Comparison of ENCODE assay signal across 9 mouse cellular contexts in genomic region chr11:98400816-98401215, GRCm38 (mm10). TPM values are rescaled to one million over a fixed set of nuclear protein-coding genes. Genes with fewer than 3 reads are reported as not detected.
DNase-seq lines count a peak whose midpoint lies in the region; ATAC-seq and TF ChIP-seq lines count a peak whose summit lies in the region.
"Had no signal": no experiment of that assay in that cellular context is flagged by ENCODE, and none has a peak within 500 bp of the region (broad histone marks: within the 10 kb centered on the region; RNA-seq: fewer than 3 reads in every experiment).

No protein-coding gene starts in this region.

- peaks cover 20% of the 10 kb centered on the region for H3K4me1 ChIP-seq in heart, embryonic 13.5 days
- 0 out of 2 replicates have a peak, but pooled peaks cover 3% of the 10 kb centered on the region for H3K4me1 ChIP-seq in forebrain, embryonic 11.5 days (replicated peaks; ENCODE audit: control insufficient read depth, insufficient read depth, low read length)
- H3K4me1 ChIP-seq in kidney, embryonic 16.5 days (ENCODE audit: insufficient read depth, low read length), result peaks cover 13% of the 10 kb centered on the region; the same call in 1 of the 2 replicates

- H3K4me2 ChIP-seq in heart, embryonic 13.5 days, result peak overlapping the region; percentile 89
- H3K4me2 ChIP-seq in forebrain, embryonic 11.5 days (ENCODE audit: low read depth, low read length, severe bottlenecking), result peak overlapping the region; percentile 69
- H3K4me2 ChIP-seq in kidney, embryonic 16.5 days (replicated peaks; ENCODE audit: low read depth, low read length), result peak overlapping the region; percentile 82
- H3K4me2 ChIP-seq in myocyte (ENCODE audit: low read depth), result peak overlapping the region; percentile 94

- ATAC-seq in heart, embryonic 13.5 days (ENCODE audit: extremely low read depth, insufficient number of reproducible peaks, low FRiP score, low TSS enrichment), result no peak
- 0 out of 2 replicates have a peak, but pooled peaks have one; percentile 13 for ATAC-seq in forebrain, embryonic 11.5 days (replicated peaks; ENCODE audit: low FRiP score)
- peak; percentile 79; the same call in 1 of the 2 replicates for ATAC-seq in kidney, embryonic 16.5 days (ENCODE audit: low FRiP score, low TSS enrichment)
- no peak for ATAC-seq in monocyte, adult 5-6 weeks (replicated peaks; ENCODE audit: insufficient number of reproducible peaks, low FRiP score, low TSS enrichment, poor library complexity, severe bottlenecking)
- ATAC-seq in megakaryocyte-erythroid progenitor cell, adult 5-6 weeks (replicated peaks; ENCODE audit: low FRiP score, low TSS enrichment, poor library complexity, severe bottlenecking), result no peak

- H3ac ChIP-seq in myocyte (ENCODE audit: control insufficient read depth, insufficient read length), result no peak overlapping the region

- no peak for DNase-seq in heart, postnatal 36 days
- no peak for DNase-seq in forebrain, embryonic 11.5 days (ENCODE audit: low spot score)
- no peak for DNase-seq in left cerebral cortex, postnatal 25 days (ENCODE audit: low spot score in 2 of 2)

- peaks cover 3% of the 10 kb centered on the region; the same call in 1 of the 2 replicates for H3K27me3 ChIP-seq in heart, embryonic 13.5 days (replicated peaks)
- no peaks in the 10 kb centered on the region for H3K27me3 ChIP-seq in forebrain, embryonic 11.5 days (ENCODE audit: control insufficient read depth, insufficient read depth, low read length)
- H3K27me3 ChIP-seq in kidney, embryonic 16.5 days (ENCODE audit: insufficient read depth, low read length), result no peaks in the 10 kb centered on the region
- no peaks in the 10 kb centered on the region for H3K27me3 ChIP-seq in myocyte (ENCODE audit: control insufficient read depth, insufficient read depth, insufficient read length)

- no peak for TF ChIP-seq POLR2A in myocyte (IDR thresholded peaks at IDR 0.05; ENCODE audit: insufficient read length, low read depth)

- H3K36me3 ChIP-seq in heart, embryonic 13.5 days, result peaks cover 18% of the 10 kb centered on the region
- no peaks in the 10 kb centered on the region for H3K36me3 ChIP-seq in forebrain, embryonic 11.5 days (ENCODE audit: control insufficient read depth, insufficient read depth, low read length)
- no peaks in the 10 kb centered on the region for H3K36me3 ChIP-seq in kidney, embryonic 16.5 days (ENCODE audit: insufficient read depth, low read length)
- H3K36me3 ChIP-seq in myocyte (ENCODE audit: control insufficient read depth, insufficient read depth), result no peaks in the 10 kb centered on the region

- peak overlapping the region; percentile 67 for H3K4me3 ChIP-seq in heart, embryonic 13.5 days
- peak overlapping the region; percentile 69 for H3K4me3 ChIP-seq in forebrain, embryonic 11.5 days (ENCODE audit: low read depth, low read length)
- H3K4me3 ChIP-seq in kidney, embryonic 16.5 days (ENCODE audit: low read length), result peak overlapping the region; percentile 71
- H3K4me3 ChIP-seq in myocyte, result peak overlapping the region; percentile 26

- H3K79me2 ChIP-seq in myocyte (ENCODE audit: control insufficient read depth, insufficient read depth), result no peaks in the 10 kb centered on the region

- peak overlapping the region; percentile 83 for H3K9ac ChIP-seq in heart, embryonic 13.5 days
- peak overlapping the region; percentile 87 for H3K9ac ChIP-seq in forebrain, embryonic 11.5 days (ENCODE audit: low read length)
- peak overlapping the region; percentile 83 for H3K9ac ChIP-seq in kidney, embryonic 16.5 days (replicated peaks; ENCODE audit: low read length)

- no peaks in the 10 kb centered on the region for H3K9me3 ChIP-seq in heart, embryonic 13.5 days
- H3K9me3 ChIP-seq in forebrain, embryonic 11.5 days (ENCODE audit: control insufficient read depth, low read length), result no peaks in the 10 kb centered on the region
- no peaks in the 10 kb centered on the region for H3K9me3 ChIP-seq in kidney, embryonic 16.5 days (ENCODE audit: low read length)

- peak overlapping the region; percentile 93 for H3K27ac ChIP-seq in heart, embryonic 13.5 days (replicated peaks)
- H3K27ac ChIP-seq in forebrain, embryonic 11.5 days (ENCODE audit: low read depth, low read length), result peak overlapping the region; percentile 98; the same call in 1 of the 2 replicates
- H3K27ac ChIP-seq in kidney, embryonic 16.5 days (ENCODE audit: low read length), result peak overlapping the region; percentile 99

- WGBS in heart, embryonic 13.5 days, result 49% methylated on average over 3 of the region's 3 CpGs
- 59% methylated on average over 3 of the region's 3 CpGs for WGBS in forebrain, embryonic 11.5 days
- WGBS in kidney, embryonic 16.5 days, result 33% methylated on average over 3 of the region's 3 CpGs

- intact Hi-C loops in heart, postnatal 36 days (cut with DNase I), result loop anchor here (5.0 kb wide), 1 partner anchor 36 kb away; the partner anchor contains the start of gene Mien1
- intact Hi-C loops in left cerebral cortex, postnatal 25 days (cut with DNase I), result no loop called here

TF ChIP-seq in myocyte, 11 proteins besides CTCF, POLR2A, EP300 and RAD21 (continues in another document):
- TF ChIP-seq MAX (IDR thresholded peaks at IDR 0.05; ENCODE audit: low read depth), result no peak
- no peak for TF ChIP-seq USF1 (IDR thresholded peaks at IDR 0.05; ENCODE audit: low read depth)
- no peak for TF ChIP-seq SRF (IDR thresholded peaks at IDR 0.05; ENCODE audit: control insufficient read depth, insufficient read length, low read depth)
- TF ChIP-seq MYOD1 (IDR thresholded peaks at IDR 0.05; ENCODE audit: control insufficient read depth in 1 of 3, insufficient read length in 2 of 3, low read depth in 2 of 3), result no peak
- TF ChIP-seq E2F4 (IDR thresholded peaks at IDR 0.05; ENCODE audit: insufficient read depth), result no peak
- no peak for TF ChIP-seq POLR2AphosphoS2 (IDR thresholded peaks at IDR 0.05; ENCODE audit: insufficient read length, low read depth)
- no peak for TF ChIP-seq TCF12 (IDR thresholded peaks at IDR 0.05; ENCODE audit: insufficient read depth, poor library complexity, severe bottlenecking)
- TF ChIP-seq CEBPB (IDR thresholded peaks at IDR 0.05; ENCODE audit: insufficient read depth, poor library complexity, severe bottlenecking), result no peak

RNA-seq across cellular contexts. Expression of gene Pgap3, which starts 0.5 kb away (rescaled TPM):
- polyA plus RNA-seq in heart, embryonic 13.5 days (2015; fragmentation: Nextera tagmentation; extraction: Ambion mirVana), result 19.0 and 19.1 TPM in 2 replicates
- total RNA-seq in heart, postnatal 36 days (2021), result 1 to 10 TPM; 8.5 to 9.2 TPM
- 9.0 and 9.2 TPM in 2 replicates for polyA plus RNA-seq in forebrain, embryonic 11.5 days (2014; fragmentation: Nextera tagmentation; extraction: Ambion mirVana)
- polyA plus RNA-seq in kidney, embryonic 16.5 days (2015; fragmentation: Nextera tagmentation; extraction: Ambion mirVana), result 17.6 and 22.3 TPM in 2 replicates
- polyA plus RNA-seq in myocyte (2012; fragmentation: generic; extraction: Trizol), result 8.7 TPM
- total RNA-seq in left cerebral cortex, postnatal 25 days (2021), result 10 to 100 TPM; 10.1 to 11.3 TPM
- 2.3 to 6.1 TPM (median 4.6 TPM) in 3 replicates for total RNA-seq in monocyte, adult 5-6 weeks (2017)
- total RNA-seq in megakaryocyte-erythroid progenitor cell, adult 5-6 weeks (2014; fragmentation: Nextera tagmentation), result 6.4 and 10.6 TPM in 2 replicates
- 1.6 and 5.4 TPM in 2 replicates for total RNA-seq in megakaryocyte-erythroid progenitor cell, adult 5-6 weeks (2017)

RNA-seq across cellular contexts. Expression of gene Erbb2, which starts 11.5 kb away (rescaled TPM):
- 48.1 and 49.0 TPM in 2 replicates for polyA plus RNA-seq in heart, embryonic 13.5 days (2015; fragmentation: Nextera tagmentation; extraction: Ambion mirVana)
- 10 to 100 TPM in 1 of 2 experiments, 1 to 10 TPM in 1; 7.2 to 10.6 TPM for total RNA-seq in heart, postnatal 36 days (2021)
- polyA plus RNA-seq in forebrain, embryonic 11.5 days (2014; fragmentation: Nextera tagmentation; extraction: Ambion mirVana), result 19.7 and 23.2 TPM in 2 replicates
- 54.9 and 57.7 TPM in 2 replicates for polyA plus RNA-seq in kidney, embryonic 16.5 days (2015; fragmentation: Nextera tagmentation; extraction: Ambion mirVana)
- polyA plus RNA-seq in myocyte (2012; fragmentation: generic; extraction: Trizol), result 33.5 TPM
- total RNA-seq in left cerebral cortex, postnatal 25 days (2021), result 1 to 10 TPM; 1.8 to 2.4 TPM
- 0.57 TPM in 1 of 3 replicates, not detected in the others for total RNA-seq in monocyte, adult 5-6 weeks (2017)
- not detected in 2 replicates for total RNA-seq in megakaryocyte-erythroid progenitor cell, adult 5-6 weeks (2014; fragmentation: Nextera tagmentation)
- total RNA-seq in megakaryocyte-erythroid progenitor cell, adult 5-6 weeks (2017), result not detected in 2 replicates
- total RNA-seq: megakaryocyte progenitor cell, adult 5-6 weeks had no signal

RNA-seq across cellular contexts. Expression of gene Pnmt, which starts 14.6 kb away (rescaled TPM):
- 1.3 and 1.5 TPM in 2 replicates for polyA plus RNA-seq in heart, embryonic 13.5 days (2015; fragmentation: Nextera tagmentation; extraction: Ambion mirVana)
- 1 to 10 TPM in 1 of 2 experiments, under 1 TPM in 1; 0.76 to 1.6 TPM for total RNA-seq in heart, postnatal 36 days (2021)
- not detected in 2 replicates for polyA plus RNA-seq in forebrain, embryonic 11.5 days (2014; fragmentation: Nextera tagmentation; extraction: Ambion mirVana)
- polyA plus RNA-seq in kidney, embryonic 16.5 days (2015; fragmentation: Nextera tagmentation; extraction: Ambion mirVana), result 2.5 and 2.8 TPM in 2 replicates
- polyA plus RNA-seq in myocyte (2012; fragmentation: generic; extraction: Trizol), result 2.2 TPM
- total RNA-seq in left cerebral cortex, postnatal 25 days (2021), result under 1 TPM; 0.39 to 0.73 TPM
- total RNA-seq in monocyte, adult 5-6 weeks (2017), result not detected in 3 replicates
- not detected in 2 replicates for total RNA-seq in megakaryocyte-erythroid progenitor cell, adult 5-6 weeks (2014; fragmentation: Nextera tagmentation)
- not detected in 2 replicates for total RNA-seq in megakaryocyte-erythroid progenitor cell, adult 5-6 weeks (2017)
- total RNA-seq: megakaryocyte progenitor cell, adult 5-6 weeks had no signal

RNA-seq across cellular contexts. Expression of gene Tcap, which starts 17.2 kb away (rescaled TPM):
- 159 and 184 TPM in 2 replicates for polyA plus RNA-seq in heart, embryonic 13.5 days (2015; fragmentation: Nextera tagmentation; extraction: Ambion mirVana)
- total RNA-seq in heart, postnatal 36 days (2021), result 1,000 to 10,000 TPM; 1,783 to 3,188 TPM
- not detected in 2 replicates for polyA plus RNA-seq in forebrain, embryonic 11.5 days (2014; fragmentation: Nextera tagmentation; extraction: Ambion mirVana)
- polyA plus RNA-seq in kidney, embryonic 16.5 days (2015; fragmentation: Nextera tagmentation; extraction: Ambion mirVana), result 2.4 and 2.7 TPM in 2 replicates
- polyA plus RNA-seq in myocyte (2012; fragmentation: generic; extraction: Trizol), result 131 TPM
- 10 to 100 TPM in 1 of 2 experiments, 1 to 10 TPM in 1; 9.3 to 11.6 TPM for total RNA-seq in left cerebral cortex, postnatal 25 days (2021)
- 1.6 TPM in 1 of 3 replicates, not detected in the others for total RNA-seq in monocyte, adult 5-6 weeks (2017)
- total RNA-seq in megakaryocyte-erythroid progenitor cell, adult 5-6 weeks (2014; fragmentation: Nextera tagmentation), result not detected in 2 replicates
- total RNA-seq in megakaryocyte-erythroid progenitor cell, adult 5-6 weeks (2017), result not detected in 2 replicates
- total RNA-seq: megakaryocyte progenitor cell, adult 5-6 weeks had no signal

RNA-seq across cellular contexts. Expression of gene Mien1, which starts 38.0 kb away (rescaled TPM):
- polyA plus RNA-seq in heart, embryonic 13.5 days (2015; fragmentation: Nextera tagmentation; extraction: Ambion mirVana), result 93.8 and 113 TPM in 2 replicates
- 10 to 100 TPM; 53.0 to 66.2 TPM for total RNA-seq in heart, postnatal 36 days (2021)
- 111 and 112 TPM in 2 replicates for polyA plus RNA-seq in forebrain, embryonic 11.5 days (2014; fragmentation: Nextera tagmentation; extraction: Ambion mirVana)
- polyA plus RNA-seq in kidney, embryonic 16.5 days (2015; fragmentation: Nextera tagmentation; extraction: Ambion mirVana), result 108 and 113 TPM in 2 replicates
- 112 TPM for polyA plus RNA-seq in myocyte (2012; fragmentation: generic; extraction: Trizol)
- total RNA-seq in left cerebral cortex, postnatal 25 days (2021), result 100 to 1,000 TPM; 119 to 120 TPM
- 37.7 to 75.9 TPM (median 57.5 TPM) in 3 replicates for total RNA-seq in monocyte, adult 5-6 weeks (2017)
- 75.6 and 75.9 TPM in 2 replicates for total RNA-seq in megakaryocyte-erythroid progenitor cell, adult 5-6 weeks (2014; fragmentation: Nextera tagmentation)
- total RNA-seq in megakaryocyte-erythroid progenitor cell, adult 5-6 weeks (2017), result 15.7 and 32.3 TPM in 2 replicates

Comparison
In these comparisons a context has a peak if more than half of its experiments do, and no peak if none do; other contexts are left out.
1. ATAC-seq: peak in forebrain, embryonic 11.5 days (single experiment) and kidney, embryonic 16.5 days (single experiment); none in heart, embryonic 13.5 days (single experiment), monocyte, adult 5-6 weeks (single experiment) and megakaryocyte-erythroid progenitor cell, adult 5-6 weeks (single experiment).
2. Peak in every context shown above with its lines, with median percentiles within 50 percentile points of each other: H3K27ac ChIP-seq, H3K4me2 ChIP-seq, H3K4me3 ChIP-seq and H3K9ac ChIP-seq.